Mouse (Mus musculus) left cerebral cortex, adult 9 months (tissue): Measurements from ENCODE around the gene Aak1.
A peak's percentile ranks its signal among the peaks of the same experiment; 100 is the strongest.
"Not testable (repeated sequence)": the region's sequence is repeated elsewhere in the genome, so short reads cannot be mapped to it uniquely, and the experiment has no call there.

Experiments
- DNase-seq, 2 experiments: peaks; one replicate each; pipeline ENCODE4 v3.0.0; 2022; ENCODE audit warnings: low spot score in 2 of 2

Gene Aak1

GRCm38 (mm10) chr6:87016916-87017315 is 167.6 kb downstream of the Aak1 start:
- DNase-seq: peak in 1 of 2 experiments; percentile 56

GRCm38 (mm10) chr6:87018874-87019273 is 169.6 kb downstream of the Aak1 start:
- DNase-seq: no peak

GRCm38 (mm10) chr6:87021791-87022190 is 172.5 kb downstream of the Aak1 start:
- no peak for DNase-seq

- no peak for DNase-seq
Measured at GRCm38 (mm10) chr6:87026980-87027379, 177.7 kb downstream of the Aak1 start.

GRCm38 (mm10) chr6:87028881-87029280 is 179.6 kb downstream of the Aak1 start:
- no peak for DNase-seq

- not testable (repeated sequence) for DNase-seq
Measured at GRCm38 (mm10) chr6:87031310-87031709, 182.0 kb downstream of the Aak1 start.

- no peak for DNase-seq
Measured at GRCm38 (mm10) chr6:87032401-87032800, 183.1 kb downstream of the Aak1 start.

GRCm38 (mm10) chr6:87034395-87034794 is 185.1 kb downstream of the Aak1 start:
- no peak for DNase-seq

- DNase-seq: no peak
Measured at GRCm38 (mm10) chr6:87037826-87038620, 188.7 kb downstream of the Aak1 start.

- no peak for DNase-seq
Measured at GRCm38 (mm10) chr6:87039161-87039560, 189.8 kb downstream of the Aak1 start.

- DNase-seq: peak in 1 of 2 experiments; percentile 31
Measured at GRCm38 (mm10) chr6:87040971-87041370, 191.7 kb downstream of the Aak1 start.

- no peak for DNase-seq
Measured at GRCm38 (mm10) chr6:87041431-87041830, 192.1 kb downstream of the Aak1 start.

GRCm38 (mm10) chr6:87042004-87042336 is 192.7 kb downstream of the Aak1 start:
- no peak for DNase-seq

GRCm38 (mm10) chr6:87042337-87043130 is 193.2 kb downstream of the Aak1 start, which contains the start of gene Gfpt1:
Gfpt1 (plus strand) TSS chr6:87042846.
- peak; percentile 87 to 94 for DNase-seq

- DNase-seq: no peak
Measured at GRCm38 (mm10) chr6:87043131-87043516, 193.8 kb downstream of the Aak1 start.

GRCm38 (mm10) chr6:87044895-87045294 is 195.6 kb downstream of the Aak1 start:
- DNase-seq: no peak

- DNase-seq: no peak
Measured at GRCm38 (mm10) chr6:87045507-87045906, 196.2 kb downstream of the Aak1 start.

- not testable (repeated sequence) for DNase-seq
Measured at GRCm38 (mm10) chr6:87048712-87049111, 199.4 kb downstream of the Aak1 start.

- peak in 1 of 2 experiments; percentile 39 for DNase-seq
Measured at GRCm38 (mm10) chr6:87051886-87052425, 202.6 kb downstream of the Aak1 start.
